Mouse (Mus musculus): ENCODE data around the gene C1qtnf9. TPM values are rescaled to one million over a fixed set of nuclear protein-coding genes. Genes with fewer than 3 reads are reported as not detected.
A peak's percentile ranks its signal among the peaks of the same experiment; 100 is the strongest.

Gene C1qtnf9
- not detected in 2 replicates for polyA plus RNA-seq (2012; ENCODE audit: insufficient read depth, insufficient read length, missing spikeins)

- TF ChIP-seq CTCF (IDR thresholded peaks at IDR 0.05; ENCODE audit: low read depth, low read length) = no peak
- TF ChIP-seq POLR2A (IDR thresholded peaks at IDR 0.05; ENCODE audit: borderline replicate concordance, low read depth, low read length) = no peak
- H3K4me1 ChIP-seq (ENCODE audit: control insufficient read depth, insufficient read depth, low read length) = peaks cover 32% of the 10 kb centered on the region
- no peak within 1 kb of the TSS for H3K27ac ChIP-seq (ENCODE audit: insufficient read depth, low read depth, low read length)
- no peak within 1 kb of the TSS for H3K4me3 ChIP-seq (ENCODE audit: insufficient read depth, low read length)
Measured at GRCm38 (mm10) chr14:60767884-60768283, at the start of gene C1qtnf9. TSS of gene C1qtnf9 (plus strand) at chr14:60768134.

GRCm38 (mm10) chr14:60721304-60721703 is 46.6 kb upstream of the C1qtnf9 start:
- TF ChIP-seq POLR2A (IDR thresholded peaks at IDR 0.05; ENCODE audit: borderline replicate concordance, low read depth, low read length) (no peak), CTCF (IDR thresholded peaks at IDR 0.05; ENCODE audit: low read depth, low read length) (no peak)
- Histone ChIP-seq H3K4me3 (ENCODE audit: insufficient read depth, low read length) (no peak overlapping the region), H3K4me1 (ENCODE audit: control insufficient read depth, insufficient read depth, low read length) (peaks cover 3% of the 10 kb centered on the region), H3K27ac (ENCODE audit: insufficient read depth, low read depth, low read length) (no peak overlapping the region)

DNA sequence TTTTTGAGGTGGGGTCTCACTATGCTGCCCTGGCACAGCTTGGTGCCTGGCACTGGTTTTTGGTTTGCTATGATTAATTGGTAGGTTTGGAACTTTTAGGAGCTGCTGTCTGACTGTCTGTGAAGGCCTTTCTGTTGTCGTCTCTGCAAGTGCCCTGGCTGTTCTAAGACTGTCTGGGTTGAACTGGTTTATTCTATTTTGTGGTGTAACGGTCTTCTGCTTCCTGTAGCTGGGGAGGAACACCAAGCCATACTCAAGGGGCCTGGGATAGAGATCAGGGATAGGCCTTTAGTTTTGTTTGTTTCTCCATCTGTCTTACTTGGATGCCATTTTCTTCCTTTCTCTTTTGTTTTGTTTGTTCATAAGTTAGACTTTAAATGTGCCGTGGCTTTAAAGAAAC is 46.0 kb upstream of the C1qtnf9 start:
- peaks cover 3% of the 10 kb centered on the region for H3K4me1 ChIP-seq (ENCODE audit: control insufficient read depth, insufficient read depth, low read length)
- TF ChIP-seq CTCF (IDR thresholded peaks at IDR 0.05; ENCODE audit: low read depth, low read length) (no peak), POLR2A (IDR thresholded peaks at IDR 0.05; ENCODE audit: borderline replicate concordance, low read depth, low read length) (no peak)
- no peak overlapping the region for H3K4me3 ChIP-seq (ENCODE audit: insufficient read depth, low read length)
- no peak overlapping the region for H3K27ac ChIP-seq (ENCODE audit: insufficient read depth, low read depth, low read length)

DNA sequence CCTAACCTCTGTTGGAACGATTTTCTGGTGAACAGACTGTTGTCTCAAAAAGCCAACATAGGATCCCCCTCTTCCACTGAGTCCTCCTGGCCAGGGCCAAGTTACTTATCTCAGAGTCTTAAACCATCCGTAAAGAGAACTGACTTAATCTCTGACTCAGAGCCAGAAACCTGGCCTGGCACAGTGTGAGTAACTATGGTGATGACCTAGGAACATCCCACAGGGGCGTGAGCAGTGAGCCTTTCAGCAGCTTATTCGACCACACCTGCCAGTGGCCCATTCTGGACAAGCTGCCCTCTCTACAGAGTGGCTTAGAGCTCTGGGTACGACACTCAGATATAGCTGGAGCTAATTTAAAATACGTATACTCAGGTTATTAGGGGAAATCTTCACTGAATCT is 41.8 kb upstream of the C1qtnf9 start:
- TF ChIP-seq POLR2A (IDR thresholded peaks at IDR 0.05; ENCODE audit: borderline replicate concordance, low read depth, low read length) (no peak), CTCF (IDR thresholded peaks at IDR 0.05; ENCODE audit: low read depth, low read length) (no peak)
- no peak overlapping the region for H3K27ac ChIP-seq (ENCODE audit: insufficient read depth, low read depth, low read length)
- H3K4me1 ChIP-seq (ENCODE audit: control insufficient read depth, insufficient read depth, low read length) = peaks cover 16% of the 10 kb centered on the region
- no peak overlapping the region for H3K4me3 ChIP-seq (ENCODE audit: insufficient read depth, low read length)

DNA sequence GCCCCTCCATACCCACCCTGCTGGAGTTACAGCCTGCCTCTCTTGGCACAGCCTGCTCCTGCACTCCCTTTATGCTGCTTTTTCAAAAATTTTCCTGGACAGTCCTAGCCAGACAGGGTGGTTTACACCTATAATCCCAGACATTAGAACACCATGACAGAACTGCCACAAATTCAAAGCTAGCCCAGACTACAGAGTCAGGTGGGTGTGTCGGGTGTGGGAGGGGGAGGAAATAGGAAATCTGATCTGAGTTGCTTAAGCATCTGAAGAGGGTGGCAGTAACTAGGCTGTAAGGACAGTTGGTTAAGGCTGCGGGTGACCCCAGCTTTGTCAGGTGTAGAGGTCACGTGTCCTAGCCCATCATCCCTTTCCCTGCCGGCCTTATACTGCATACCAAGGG is 40.8 kb upstream of the C1qtnf9 start:
- Histone ChIP-seq H3K4me1 (ENCODE audit: control insufficient read depth, insufficient read depth, low read length) (peaks cover 21% of the 10 kb centered on the region), H3K27ac (ENCODE audit: insufficient read depth, low read depth, low read length) (no peak overlapping the region), H3K4me3 (ENCODE audit: insufficient read depth, low read length) (no peak overlapping the region)
- TF ChIP-seq POLR2A (IDR thresholded peaks at IDR 0.05; ENCODE audit: borderline replicate concordance, low read depth, low read length) (no peak), CTCF (IDR thresholded peaks at IDR 0.05; ENCODE audit: low read depth, low read length) (no peak)

DNA sequence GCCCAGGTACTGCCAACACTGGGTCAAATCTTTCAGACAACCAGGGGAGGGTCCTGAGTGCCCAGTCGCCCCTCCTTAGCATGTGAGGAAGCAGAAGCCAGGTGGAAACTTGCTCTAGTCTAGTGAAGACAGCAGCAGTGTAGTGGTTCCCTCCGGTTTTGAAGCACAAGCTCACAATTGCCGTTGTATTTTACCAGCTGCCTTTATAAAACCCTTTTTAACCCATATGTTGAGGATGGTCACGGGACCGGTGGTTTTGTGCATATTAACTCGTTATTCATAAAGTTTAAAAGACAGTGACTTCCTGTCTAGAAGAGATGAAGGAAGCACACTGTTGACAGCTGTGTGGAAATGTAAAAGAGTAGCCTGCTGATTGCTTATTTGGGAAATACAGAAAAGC is 35.9 kb upstream of the C1qtnf9 start:
- no peak overlapping the region for H3K4me3 ChIP-seq (ENCODE audit: insufficient read depth, low read length)
- TF ChIP-seq POLR2A (IDR thresholded peaks at IDR 0.05; ENCODE audit: borderline replicate concordance, low read depth, low read length) = no peak
- no peak for TF ChIP-seq CTCF (IDR thresholded peaks at IDR 0.05; ENCODE audit: low read depth, low read length)
- H3K27ac ChIP-seq (ENCODE audit: insufficient read depth, low read depth, low read length) = no peak overlapping the region; the same call in 1 of the 2 replicates
- peaks cover 45% of the 10 kb centered on the region for H3K4me1 ChIP-seq (ENCODE audit: control insufficient read depth, insufficient read depth, low read length)

GRCm38 (mm10) chr14:60732787-60733186 is 35.1 kb upstream of the C1qtnf9 start:
- TF ChIP-seq CTCF (IDR thresholded peaks at IDR 0.05; ENCODE audit: low read depth, low read length) = no peak
- no peak for TF ChIP-seq POLR2A (IDR thresholded peaks at IDR 0.05; ENCODE audit: borderline replicate concordance, low read depth, low read length)
- Histone ChIP-seq H3K4me3 (ENCODE audit: insufficient read depth, low read length) (peak overlapping the region; percentile 57), H3K27ac (ENCODE audit: insufficient read depth, low read depth, low read length) (peak overlapping the region; percentile 73), H3K4me1 (ENCODE audit: control insufficient read depth, insufficient read depth, low read length) (peaks cover 52% of the 10 kb centered on the region)

- H3K4me3 ChIP-seq (ENCODE audit: insufficient read depth, low read length) = peak overlapping the region; percentile 57
- peak overlapping the region; percentile 73 for H3K27ac ChIP-seq (ENCODE audit: insufficient read depth, low read depth, low read length)
- peaks cover 51% of the 10 kb centered on the region for H3K4me1 ChIP-seq (ENCODE audit: control insufficient read depth, insufficient read depth, low read length)
- TF ChIP-seq POLR2A (IDR thresholded peaks at IDR 0.05; ENCODE audit: borderline replicate concordance, low read depth, low read length) (no peak), CTCF (IDR thresholded peaks at IDR 0.05; ENCODE audit: low read depth, low read length) (no peak)
Measured at GRCm38 (mm10) chr14:60733706-60734105, 34.2 kb upstream of the C1qtnf9 start.

DNA sequence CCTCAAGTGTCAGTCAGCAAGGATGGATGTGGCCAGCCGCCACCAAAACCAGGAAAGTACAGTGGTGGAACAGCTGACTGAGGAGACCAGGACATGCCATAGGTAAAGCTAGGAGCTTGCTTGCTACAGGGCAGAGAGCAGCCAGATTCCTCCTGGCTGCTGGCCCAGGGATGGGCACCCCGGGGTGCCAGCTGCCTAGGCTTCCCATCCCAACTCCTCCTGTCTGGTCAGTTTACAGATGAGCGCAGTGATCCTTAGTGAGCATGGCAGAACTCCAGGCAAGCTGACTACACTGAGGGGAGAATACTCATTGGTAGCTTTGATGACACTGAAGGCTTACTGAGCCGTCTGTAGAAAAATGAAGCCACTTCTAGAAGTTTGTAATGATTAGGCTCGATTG is 32.7 kb upstream of the C1qtnf9 start:
- no peak for TF ChIP-seq CTCF (IDR thresholded peaks at IDR 0.05; ENCODE audit: low read depth, low read length)
- no peak for TF ChIP-seq POLR2A (IDR thresholded peaks at IDR 0.05; ENCODE audit: borderline replicate concordance, low read depth, low read length)
- peak overlapping the region; percentile 79 for H3K27ac ChIP-seq (ENCODE audit: insufficient read depth, low read depth, low read length)
- no peak overlapping the region for H3K4me3 ChIP-seq (ENCODE audit: insufficient read depth, low read length)
- H3K4me1 ChIP-seq (ENCODE audit: control insufficient read depth, insufficient read depth, low read length) = peaks cover 53% of the 10 kb centered on the region

DNA sequence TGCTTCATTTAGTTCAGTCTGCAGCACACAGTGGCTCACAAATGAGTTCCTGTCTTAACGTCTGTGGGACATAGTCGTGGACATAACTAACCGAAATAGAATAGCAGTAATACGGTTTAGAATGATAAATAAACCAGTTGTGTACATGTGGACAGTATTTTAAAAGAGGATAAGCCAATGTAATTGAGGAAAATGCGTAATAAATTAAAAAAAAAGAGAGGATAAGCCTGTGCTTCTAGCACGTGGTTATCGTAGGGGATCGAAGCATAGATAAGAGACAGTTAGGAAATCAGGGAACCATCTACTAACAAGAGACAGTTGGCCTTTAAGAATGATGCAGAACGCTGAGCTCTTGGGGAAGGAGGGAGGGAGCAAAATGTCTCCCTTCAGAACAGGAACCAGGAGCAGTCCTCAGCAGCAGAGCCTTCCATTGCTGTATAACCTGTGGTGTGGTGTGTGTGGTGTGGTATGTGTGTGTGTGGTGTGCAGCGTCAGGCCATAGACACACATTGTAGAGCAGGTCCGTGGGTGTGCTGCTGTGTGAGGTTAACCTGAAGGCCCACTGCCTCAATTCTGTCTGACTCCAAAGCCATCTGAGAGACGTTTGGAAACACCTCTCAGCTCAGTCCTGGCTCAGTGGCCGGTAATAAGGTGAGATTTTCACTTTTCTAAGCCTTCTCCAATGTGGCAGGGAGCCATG is 31.9 kb upstream of the C1qtnf9 start:
- H3K4me1 ChIP-seq (ENCODE audit: control insufficient read depth, insufficient read depth, low read length) = peaks cover 61% of the 10 kb centered on the region
- H3K27ac ChIP-seq (ENCODE audit: insufficient read depth, low read depth, low read length) = peak overlapping the region; percentile 79
- H3K4me3 ChIP-seq (ENCODE audit: insufficient read depth, low read length) = peak overlapping the region; percentile 9
- TF ChIP-seq CTCF (IDR thresholded peaks at IDR 0.05; ENCODE audit: low read depth, low read length) = no peak
- TF ChIP-seq POLR2A (IDR thresholded peaks at IDR 0.05; ENCODE audit: borderline replicate concordance, low read depth, low read length) = no peak

Measured in bone marrow macrophage, adult 2 months (primary cell).